In genomic region chr11:77981609-77982440, GRCm38 (mm10) we compare ENCODE assay signal across 8 mouse cellular contexts. TPM values are rescaled to one million over a fixed set of nuclear protein-coding genes. Genes with fewer than 3 reads are reported as not detected.
DNase-seq lines count a peak whose midpoint lies in the region; ATAC-seq and TF ChIP-seq lines count a peak whose summit lies in the region.

No protein-coding gene starts in this region.

- peaks cover 37% of the 10 kb centered on the region for H3K4me1 ChIP-seq in E14TG2a.4 (replicated peaks; ENCODE audit: low read depth, low read length)
- peaks cover 7% of the 10 kb centered on the region; the same call in 1 of the 2 replicates for H3K4me1 ChIP-seq in forebrain, embryonic 11.5 days (replicated peaks; ENCODE audit: control insufficient read depth, insufficient read depth, low read length)
- H3K4me1 ChIP-seq in heart, embryonic 16.5 days (ENCODE audit: control insufficient read depth, insufficient read depth, low read length): peaks cover 8% of the 10 kb centered on the region
- H3K4me1 ChIP-seq in liver, embryonic 15.5 days (replicated peaks): peaks cover 38% of the 10 kb centered on the region
- peaks cover 16% of the 10 kb centered on the region for H3K4me1 ChIP-seq in neural tube, embryonic 12.5 days

- peak overlapping the region; percentile 59 for H3K9ac ChIP-seq in forebrain, embryonic 11.5 days (ENCODE audit: low read length)
- H3K9ac ChIP-seq in heart, embryonic 16.5 days (ENCODE audit: low read length): peak overlapping the region; percentile 58
- H3K9ac ChIP-seq in liver, embryonic 15.5 days: peak overlapping the region; percentile 60
- 0 out of 2 replicates have a peak overlapping the region, but pooled peaks have one; percentile 38 for H3K9ac ChIP-seq in neural tube, embryonic 12.5 days

- peak overlapping the region; percentile 77 for H3K4me2 ChIP-seq in forebrain, embryonic 11.5 days (ENCODE audit: low read depth, low read length, severe bottlenecking)
- peak overlapping the region; percentile 64 for H3K4me2 ChIP-seq in heart, embryonic 16.5 days (ENCODE audit: low read depth, low read length)
- H3K4me2 ChIP-seq in liver, embryonic 15.5 days: peak overlapping the region; percentile 90
- H3K4me2 ChIP-seq in neural tube, embryonic 12.5 days (replicated peaks): peak overlapping the region; percentile 88

- peaks cover 23% of the 10 kb centered on the region for H3K27me3 ChIP-seq in E14TG2a.4 (ENCODE audit: insufficient read depth, low read length)
- H3K27me3 ChIP-seq in forebrain, embryonic 11.5 days (ENCODE audit: control insufficient read depth, insufficient read depth, low read length): no peaks in the 10 kb centered on the region
- H3K27me3 ChIP-seq in heart, embryonic 16.5 days (ENCODE audit: control insufficient read depth, insufficient read depth, low read length): peaks cover 11% of the 10 kb centered on the region
- H3K27me3 ChIP-seq in liver, embryonic 15.5 days: peaks cover 22% of the 10 kb centered on the region
- peaks cover 19% of the 10 kb centered on the region for H3K27me3 ChIP-seq in neural tube, embryonic 12.5 days (replicated peaks)

- DNase-seq in c-Kit-positive CD71-positive TER-119-negative erythroid progenitor cells, embryonic 14.5 days (ENCODE audit: low read depth): peak; percentile 99
- peak; percentile 93 for DNase-seq in forebrain, embryonic 11.5 days (ENCODE audit: low spot score)
- peak; percentile 94 to 100 for DNase-seq in kidney, postnatal 36 days
- peak; percentile 100 for DNase-seq in telencephalon, adult 2 months (ENCODE audit: low read depth, low spot score)

- H3K27ac ChIP-seq in forebrain, embryonic 11.5 days (ENCODE audit: low read depth, low read length): peak overlapping the region; percentile 96
- peak overlapping the region; percentile 99 for H3K27ac ChIP-seq in heart, embryonic 16.5 days (ENCODE audit: low read length)
- peak overlapping the region; percentile 98 for H3K27ac ChIP-seq in liver, embryonic 15.5 days (replicated peaks)
- H3K27ac ChIP-seq in neural tube, embryonic 12.5 days: peak overlapping the region; percentile 93

- H3K36me3 ChIP-seq in E14TG2a.4 (ENCODE audit: insufficient read depth, low read length): peaks cover 12% of the 10 kb centered on the region
- peaks cover 3% of the 10 kb centered on the region; the same call in 1 of the 2 replicates for H3K36me3 ChIP-seq in forebrain, embryonic 11.5 days (ENCODE audit: control insufficient read depth, insufficient read depth, low read length)
- no peaks in the 10 kb centered on the region for H3K36me3 ChIP-seq in heart, embryonic 16.5 days (ENCODE audit: control insufficient read depth, insufficient read depth)
- H3K36me3 ChIP-seq in liver, embryonic 15.5 days (replicated peaks): peaks cover 15% of the 10 kb centered on the region
- peaks cover 3% of the 10 kb centered on the region; the same call in 1 of the 2 replicates for H3K36me3 ChIP-seq in neural tube, embryonic 12.5 days

- TF ChIP-seq CTCF in E14TG2a.4 (conservative IDR thresholded peaks at IDR 0.05; ENCODE audit: low read length): no peak

- H3K9me3 ChIP-seq in E14TG2a.4 (ENCODE audit: low read length): no peaks in the 10 kb centered on the region
- H3K9me3 ChIP-seq in forebrain, embryonic 11.5 days (ENCODE audit: control insufficient read depth, low read length): no peaks in the 10 kb centered on the region
- no peaks in the 10 kb centered on the region for H3K9me3 ChIP-seq in heart, embryonic 16.5 days (replicated peaks; ENCODE audit: control insufficient read depth, low read length)
- no peaks in the 10 kb centered on the region for H3K9me3 ChIP-seq in liver, embryonic 15.5 days (replicated peaks)
- no peaks in the 10 kb centered on the region for H3K9me3 ChIP-seq in neural tube, embryonic 12.5 days

- H3K4me3 ChIP-seq in E14TG2a.4 (replicated peaks; ENCODE audit: low read length): peak overlapping the region; percentile 85
- peak overlapping the region; percentile 70 for H3K4me3 ChIP-seq in forebrain, embryonic 11.5 days (ENCODE audit: low read depth, low read length)
- H3K4me3 ChIP-seq in heart, embryonic 16.5 days (ENCODE audit: low read length): peak overlapping the region; percentile 100
- H3K4me3 ChIP-seq in liver, embryonic 15.5 days (replicated peaks): peak overlapping the region; percentile 100
- peak overlapping the region; percentile 100 for H3K4me3 ChIP-seq in neural tube, embryonic 12.5 days

- WGBS in forebrain, embryonic 11.5 days: under 1% methylated on average over 29 of the region's 29 CpGs
- under 1% methylated on average over 29 of the region's 29 CpGs for WGBS in heart, embryonic 16.5 days
- WGBS in liver, embryonic 15.5 days (ENCODE audit: insufficient replicate concordance): under 1% methylated on average over 29 of the region's 29 CpGs
- under 1% methylated on average over 29 of the region's 29 CpGs for WGBS in neural tube, embryonic 12.5 days

- peak; percentile 86 for ATAC-seq in forebrain, embryonic 11.5 days (replicated peaks; ENCODE audit: low FRiP score)
- peak; percentile 85 for ATAC-seq in heart, embryonic 16.5 days (replicated peaks; ENCODE audit: extremely low read depth, insufficient read depth, low FRiP score)
- ATAC-seq in liver, embryonic 15.5 days (ENCODE audit: insufficient read depth): peak; percentile 80
- ATAC-seq in neural tube, embryonic 12.5 days (ENCODE audit: low FRiP score, low read depth): peak; percentile 89

RNA-seq across cellular contexts. Expression of gene Phf12, which starts 0.7 kb away (rescaled TPM):
- 29.6 and 30.5 TPM in 2 replicates for polyA plus RNA-seq in forebrain, embryonic 11.5 days (2014; fragmentation: Nextera tagmentation; extraction: Ambion mirVana)
- polyA plus RNA-seq in heart, embryonic 16.5 days (2015; fragmentation: Nextera tagmentation; extraction: Ambion mirVana): 11.6 and 12.4 TPM in 2 replicates
- polyA plus RNA-seq in liver, embryonic 15.5 days (2015; fragmentation: Nextera tagmentation; extraction: Ambion mirVana): 5.5 and 8.5 TPM in 2 replicates
- polyA plus RNA-seq in neural tube, embryonic 12.5 days (2016; fragmentation: Nextera tagmentation; extraction: Ambion mirVana): 29.5 and 29.7 TPM in 2 replicates

RNA-seq across cellular contexts. Expression of gene Dhrs13, which starts 50.3 kb away (rescaled TPM):
- 18.8 and 22.1 TPM in 2 replicates for polyA plus RNA-seq in forebrain, embryonic 11.5 days (2014; fragmentation: Nextera tagmentation; extraction: Ambion mirVana)
- polyA plus RNA-seq in heart, embryonic 16.5 days (2015; fragmentation: Nextera tagmentation; extraction: Ambion mirVana): 12.3 and 12.6 TPM in 2 replicates
- polyA plus RNA-seq in liver, embryonic 15.5 days (2015; fragmentation: Nextera tagmentation; extraction: Ambion mirVana): 14.9 and 16.3 TPM in 2 replicates
- 24.5 and 29.0 TPM in 2 replicates for polyA plus RNA-seq in neural tube, embryonic 12.5 days (2016; fragmentation: Nextera tagmentation; extraction: Ambion mirVana)

RNA-seq across cellular contexts. Expression of gene Sez6, which starts 51.2 kb away (rescaled TPM):
- 14.3 and 16.7 TPM in 2 replicates for polyA plus RNA-seq in forebrain, embryonic 11.5 days (2014; fragmentation: Nextera tagmentation; extraction: Ambion mirVana)
- 0.04 and 0.19 TPM in 2 replicates for polyA plus RNA-seq in heart, embryonic 16.5 days (2015; fragmentation: Nextera tagmentation; extraction: Ambion mirVana)
- 0.05 and 0.16 TPM in 2 replicates for polyA plus RNA-seq in liver, embryonic 15.5 days (2015; fragmentation: Nextera tagmentation; extraction: Ambion mirVana)
- 48.5 and 51.4 TPM in 2 replicates for polyA plus RNA-seq in neural tube, embryonic 12.5 days (2016; fragmentation: Nextera tagmentation; extraction: Ambion mirVana)

RNA-seq across cellular contexts. Expression of gene Flot2, which starts 55.9 kb away (rescaled TPM):
- 71.2 and 74.2 TPM in 2 replicates for polyA plus RNA-seq in forebrain, embryonic 11.5 days (2014; fragmentation: Nextera tagmentation; extraction: Ambion mirVana)
- 109 and 112 TPM in 2 replicates for polyA plus RNA-seq in heart, embryonic 16.5 days (2015; fragmentation: Nextera tagmentation; extraction: Ambion mirVana)
- 25.1 and 27.3 TPM in 2 replicates for polyA plus RNA-seq in liver, embryonic 15.5 days (2015; fragmentation: Nextera tagmentation; extraction: Ambion mirVana)
- polyA plus RNA-seq in neural tube, embryonic 12.5 days (2016; fragmentation: Nextera tagmentation; extraction: Ambion mirVana): 74.8 and 81.0 TPM in 2 replicates

Comparison
In these comparisons a context has a peak if more than half of its experiments do, and no peak if none do; other contexts are left out.
1. Peak in every context shown above with its lines: DNase-seq, ATAC-seq, H3K4me3 ChIP-seq and H3K27ac ChIP-seq.
2. RNA of gene Sez6, which starts 51.2 kb away (polyA plus RNA-seq): 48.5 to 51.4 TPM in neural tube, embryonic 12.5 days and 14.3 to 16.7 TPM in forebrain, embryonic 11.5 days; 0.05 to 0.16 TPM in liver, embryonic 15.5 days and 0.04 to 0.19 TPM in heart, embryonic 16.5 days; every median in the first group is over 10 times any median in the second.